Mouse (Mus musculus) neural tube, embryonic 11.5 days (tissue): ENCODE data around the gene Fam151a. TPM values are rescaled to one million over a fixed set of nuclear protein-coding genes. Genes with fewer than 3 reads are reported as not detected.

ENCODE experiments used
- ATAC-seq: fragments of 200-750 bp; cut with Nextera tagmentation; 2 replicates; pipeline ENCODE4 v1.8.0; 2017; ENCODE audit warnings: moderate number of reproducible peaks, mild to moderate bottlenecking, moderate TSS enrichment, moderate library complexity; ENCODE audit not compliant: insufficient read depth, low FRiP score, low TSS enrichment
- DNase-seq: peaks from one replicate; pipeline ENCODE4 v3.0.0-alpha.2; 2015; ENCODE audit warnings: low spot score
- H3K27ac ChIP-seq: fragments of 300-500 bp; sonication (generic); 2 replicates; pipeline ENCODE4 v1.5.1; 2014; ENCODE audit warnings: low read depth, mild to moderate bottlenecking, low read length
- H3K27me3 ChIP-seq: fragments of 300-500 bp; sonication (generic); 2 replicates; pipeline ENCODE4 v1.6.1; 2014; ENCODE audit warnings: mild to moderate bottlenecking, low read length, mixed read lengths; ENCODE audit not compliant: control insufficient read depth, insufficient read depth
- H3K36me3 ChIP-seq: fragments of 300-500 bp; sonication (generic); 2 replicates; pipeline ENCODE4 v1.6.1; 2014; ENCODE audit warnings: mild to moderate bottlenecking, low read length, moderate library complexity, mixed read lengths; ENCODE audit not compliant: control insufficient read depth, insufficient read depth
- H3K4me1 ChIP-seq: fragments of 300-500 bp; sonication (generic); 2 replicates; pipeline ENCODE4 v1.6.1; 2014; ENCODE audit warnings: low read length, mixed read lengths; ENCODE audit not compliant: control insufficient read depth, insufficient read depth
- H3K4me2 ChIP-seq: fragments of 300-500 bp; sonication (generic); 2 replicates; pipeline ENCODE4 v1.6.1; 2014; ENCODE audit warnings: low read depth, mild to moderate bottlenecking, moderate library complexity
- H3K4me3 ChIP-seq: fragments of 300-500 bp; sonication (generic); 2 replicates; pipeline ENCODE4 v1.5.1; 2014; ENCODE audit warnings: low read depth, low read length
- H3K9ac ChIP-seq: fragments of 300-500 bp; sonication (generic); 2 replicates; pipeline ENCODE4 v1.6.1; 2014; ENCODE audit warnings: mild to moderate bottlenecking, low read length
- H3K9me3 ChIP-seq: fragments of 300-500 bp; sonication (generic); 2 replicates; pipeline ENCODE4 v1.6.1; 2016; ENCODE audit warnings: low read length; ENCODE audit not compliant: control insufficient read depth
- WGBS: fragments of 180-500 bp; shearing (Covaris S2); extraction: QIAGEN DNeasy Blood & Tissue Kit; methylation state at CpG from one replicate; pipeline ENCODE4 v1.1.7; 2014; 5-methylcytosine and 5-hydroxymethylcytosine counted together
- polyA plus RNA-seq: library from polyadenylated mRNA; unstranded; fragments of >200 nt; fragmentation: Nextera tagmentation; extraction: Ambion mirVana; gene quantifications from 2 replicates; pipeline ENCODE4 v1.2.1, GENCODE M21; 2014

Fam151a gene
- not detected in 2 replicates for polyA plus RNA-seq

DNA sequence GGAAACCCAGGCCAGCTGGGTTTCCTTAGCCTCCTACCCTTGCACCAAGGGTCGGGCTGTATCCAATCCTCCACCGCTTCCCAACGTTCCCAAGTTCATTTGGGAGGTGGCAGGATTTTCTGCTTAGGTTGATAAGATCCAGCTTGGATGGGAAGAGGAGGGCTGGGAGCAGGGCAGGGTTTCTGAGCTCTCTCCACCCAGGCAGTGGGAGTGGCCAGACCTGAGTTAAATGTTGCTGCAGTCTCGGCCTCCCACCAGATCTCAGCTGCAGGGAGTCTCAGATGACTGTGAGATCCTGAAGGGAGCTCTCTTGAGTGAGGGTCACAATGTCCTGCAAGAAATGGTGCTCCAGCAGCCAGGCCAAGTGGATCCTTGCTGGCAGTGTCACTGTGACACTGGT is at the start of gene Fam151a:
Fam151a (plus strand) TSS at position 254 of the 400 bp plus-strand sequence.
- H3K27me3 ChIP-seq, result no peaks in the 10 kb centered on the region
- WGBS, result 63% methylated on average over 4 of the region's 4 CpGs
- H3K4me2 ChIP-seq, result no peak within 1 kb of the TSS
- H3K9me3 ChIP-seq, result no peaks in the 10 kb centered on the region
- H3K27ac ChIP-seq, result no peak within 1 kb of the TSS
- H3K4me3 ChIP-seq, result no peak within 1 kb of the TSS
- H3K36me3 ChIP-seq, result no peaks in the 10 kb centered on the region
- ATAC-seq (no peak), DNase-seq (no peak)
- no peaks in the 10 kb centered on the region for H3K4me1 ChIP-seq
- H3K9ac ChIP-seq, result no peak within 1 kb of the TSS

DNA sequence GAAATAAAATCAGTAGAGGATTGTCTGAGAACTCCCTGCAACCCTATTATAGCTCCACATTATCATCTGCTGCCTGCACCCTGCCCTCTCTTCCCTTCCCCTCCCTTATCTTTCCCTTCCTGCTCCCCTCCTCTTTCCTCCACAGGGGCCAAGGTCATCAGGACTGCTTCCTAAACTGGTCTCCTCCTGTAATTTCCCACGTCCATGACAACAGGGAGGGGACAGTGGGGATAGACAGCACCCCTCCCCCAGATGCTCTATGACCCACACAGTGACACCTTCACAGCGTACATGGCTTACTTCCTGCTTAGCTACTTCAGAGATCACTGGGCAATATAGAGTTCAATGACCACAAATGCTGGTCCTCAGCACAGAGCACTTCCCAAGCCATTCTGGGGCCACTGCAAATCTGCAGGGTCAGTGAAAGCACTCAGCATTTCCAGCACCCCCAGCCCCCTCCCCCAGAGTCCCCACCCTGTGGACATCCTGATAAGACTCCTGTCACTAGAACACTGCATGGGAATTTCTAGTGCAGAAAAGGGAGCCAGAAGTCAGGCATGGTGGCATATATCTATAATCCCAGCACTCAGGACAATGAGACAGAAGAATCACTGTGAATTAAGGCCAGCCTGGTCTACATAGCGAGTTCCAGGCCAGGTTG is 44.9 kb upstream of the Fam151a start:
- DNase-seq, result no peak
- Histone ChIP-seq H3K36me3 (no peaks in the 10 kb centered on the region), H3K9me3 (no peaks in the 10 kb centered on the region), H3K4me3 (no peak overlapping the region), H3K4me1 (no peaks in the 10 kb centered on the region), H3K27me3 (no peaks in the 10 kb centered on the region), H3K9ac (no peak overlapping the region), H3K27ac (no peak overlapping the region), H3K4me2 (no peak overlapping the region)
- ATAC-seq, result no peak
- WGBS, result 40% methylated on average over 3 of the region's 3 CpGs

DNA sequence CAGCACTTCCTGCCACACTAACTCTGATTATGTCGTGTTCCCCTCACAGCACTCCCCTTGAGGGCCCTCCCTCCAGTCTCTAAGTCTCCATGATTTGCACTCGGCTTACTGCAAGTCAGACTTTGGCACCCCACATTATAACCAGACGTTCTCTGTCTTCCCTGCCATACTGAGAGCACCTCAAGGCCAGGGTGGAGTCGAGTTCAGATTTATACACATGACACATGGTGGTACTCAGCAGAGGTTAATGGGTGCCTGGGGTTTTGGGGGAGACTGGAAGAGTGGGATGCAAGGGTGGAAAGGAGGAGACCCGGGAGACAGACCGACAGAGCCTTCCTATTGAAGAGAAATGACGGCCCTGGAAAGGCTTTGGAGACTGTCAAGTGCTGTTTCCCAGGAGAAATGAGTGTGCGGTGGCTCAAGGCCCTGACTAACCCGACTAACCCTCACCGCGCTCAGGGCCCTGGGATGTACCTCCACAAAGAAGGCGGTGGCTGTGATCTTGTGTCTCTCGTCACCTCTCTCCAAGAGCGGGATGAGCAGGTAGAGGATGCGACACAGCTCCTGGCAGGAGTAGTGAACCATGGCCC is 39.8 kb upstream of the Fam151a start:
- ATAC-seq (no peak), DNase-seq (no peak)
- Histone ChIP-seq H3K27ac (no peak overlapping the region), H3K4me3 (no peak overlapping the region), H3K9me3 (no peaks in the 10 kb centered on the region), H3K4me1 (no peaks in the 10 kb centered on the region), H3K27me3 (no peaks in the 10 kb centered on the region), H3K36me3 (no peaks in the 10 kb centered on the region), H3K9ac (no peak overlapping the region), H3K4me2 (no peak overlapping the region)
- WGBS, result 84% methylated on average over 15 of the region's 15 CpGs

DNA sequence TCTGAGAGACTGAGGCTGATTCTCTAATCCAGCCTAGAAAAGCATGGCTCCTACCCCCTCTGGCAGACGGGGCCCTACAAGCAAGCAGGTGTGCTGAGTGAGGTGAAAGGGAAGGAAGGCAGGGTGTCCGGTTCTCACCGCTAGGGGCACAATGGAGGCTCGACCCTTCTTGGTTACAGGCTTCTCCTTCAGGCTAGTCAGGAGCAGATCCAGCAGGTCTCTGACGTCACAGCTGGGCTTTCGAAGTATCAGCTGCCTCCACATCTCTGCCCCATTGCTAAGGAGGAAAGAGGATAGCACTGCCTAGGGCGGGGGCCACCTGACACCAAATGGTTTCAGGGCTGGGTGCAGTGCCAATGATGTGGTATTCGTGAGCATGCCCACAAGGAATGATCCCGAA is 33.7 kb upstream of the Fam151a start:
- Histone ChIP-seq H3K4me1 (no peaks in the 10 kb centered on the region), H3K27me3 (no peaks in the 10 kb centered on the region), H3K9ac (no peak overlapping the region), H3K9me3 (no peaks in the 10 kb centered on the region), H3K27ac (no peak overlapping the region), H3K4me2 (no peak overlapping the region), H3K36me3 (no peaks in the 10 kb centered on the region), H3K4me3 (no peak overlapping the region)
- WGBS, result 19% methylated on average over 9 of the region's 9 CpGs
- ATAC-seq, result no peak; the same call in 1 of the 2 replicates
- DNase-seq, result peak; percentile 70

GRCm38 (mm10) chr4:106700798-106701197 is 32.9 kb upstream of the Fam151a start:
- Histone ChIP-seq H3K27ac (no peak overlapping the region), H3K27me3 (no peaks in the 10 kb centered on the region), H3K4me2 (no peak overlapping the region), H3K9me3 (no peaks in the 10 kb centered on the region), H3K36me3 (no peaks in the 10 kb centered on the region), H3K9ac (no peak overlapping the region), H3K4me3 (no peak overlapping the region), H3K4me1 (no peaks in the 10 kb centered on the region)
- ATAC-seq (no peak), DNase-seq (no peak)
- 40% methylated on average over 4 of the region's 4 CpGs for WGBS

DNA sequence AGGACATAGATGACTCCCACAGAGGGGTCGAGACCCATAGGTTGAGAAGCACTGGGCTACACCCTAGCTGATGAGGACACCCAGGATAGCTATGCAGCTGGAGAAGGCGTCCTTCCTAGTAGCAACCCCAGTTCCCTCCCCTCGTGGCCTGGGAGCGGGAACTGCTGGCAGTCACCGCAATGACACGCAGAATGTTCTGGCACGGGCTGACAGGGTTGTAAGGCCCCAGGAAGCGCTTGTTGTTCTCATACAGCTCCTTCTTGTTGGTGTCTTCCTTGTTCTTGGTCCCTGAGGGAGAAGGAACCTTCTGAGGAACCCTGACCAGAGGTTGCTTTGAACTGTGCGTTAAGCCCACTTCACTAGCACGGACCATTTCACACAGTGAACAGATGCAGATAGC is 29.7 kb upstream of the Fam151a start:
- Histone ChIP-seq H3K4me2 (no peak overlapping the region), H3K4me3 (no peak overlapping the region), H3K36me3 (no peaks in the 10 kb centered on the region), H3K9ac (no peak overlapping the region), H3K27ac (no peak overlapping the region), H3K9me3 (no peaks in the 10 kb centered on the region), H3K4me1 (no peaks in the 10 kb centered on the region), H3K27me3 (no peaks in the 10 kb centered on the region)
- no peak for ATAC-seq
- WGBS, result 83% methylated on average over 10 of the region's 10 CpGs
- no peak for DNase-seq

GRCm38 (mm10) chr4:106704416-106704815 is 29.3 kb upstream of the Fam151a start:
- no peak overlapping the region for H3K27ac ChIP-seq
- 69% methylated on average over 11 of the region's 11 CpGs for WGBS
- no peaks in the 10 kb centered on the region for H3K9me3 ChIP-seq
- DNase-seq (no peak), ATAC-seq (no peak)
- H3K36me3 ChIP-seq, result no peaks in the 10 kb centered on the region
- H3K4me1 ChIP-seq, result no peaks in the 10 kb centered on the region
- H3K27me3 ChIP-seq, result no peaks in the 10 kb centered on the region
- H3K9ac ChIP-seq, result no peak overlapping the region
- H3K4me2 ChIP-seq, result no peak overlapping the region
- no peak overlapping the region for H3K4me3 ChIP-seq

GRCm38 (mm10) chr4:106705096-106705665 is 28.5 kb upstream of the Fam151a start:
- 39% methylated on average over 8 of the region's 8 CpGs for WGBS
- Histone ChIP-seq H3K27me3 (no peaks in the 10 kb centered on the region), H3K9ac (0 out of 2 replicates have a peak overlapping the region, but pooled peaks have one; percentile 18), H3K27ac (no peak overlapping the region), H3K4me3 (no peak overlapping the region), H3K4me2 (no peak overlapping the region), H3K4me1 (no peaks in the 10 kb centered on the region), H3K9me3 (no peaks in the 10 kb centered on the region), H3K36me3 (no peaks in the 10 kb centered on the region)
- DNase-seq, result no peak
- no peak for ATAC-seq

DNA sequence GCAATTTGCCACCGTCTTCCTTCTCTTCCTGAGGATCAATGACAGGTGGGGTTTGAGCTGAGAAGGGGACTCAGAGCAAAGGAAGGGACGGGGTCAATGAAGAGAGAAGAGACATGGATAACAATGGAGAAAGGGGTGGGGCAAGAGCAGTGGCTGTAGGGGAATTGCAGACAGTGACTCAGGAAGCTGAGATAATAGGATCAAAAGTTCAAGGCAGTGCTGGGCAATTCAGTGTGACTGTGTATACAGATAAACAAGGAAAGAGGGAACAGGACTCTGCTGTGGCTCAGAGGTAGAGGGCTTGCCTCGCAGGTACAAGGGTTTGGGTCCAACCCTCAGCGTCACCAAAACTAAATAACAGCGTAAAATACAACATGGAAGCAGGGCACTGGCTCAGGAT is 25.7 kb upstream of the Fam151a start:
- no peaks in the 10 kb centered on the region for H3K27me3 ChIP-seq
- H3K4me3 ChIP-seq, result no peak overlapping the region
- H3K4me1 ChIP-seq, result no peaks in the 10 kb centered on the region
- no peak for ATAC-seq
- H3K9me3 ChIP-seq, result no peaks in the 10 kb centered on the region
- no peaks in the 10 kb centered on the region for H3K36me3 ChIP-seq
- no peak overlapping the region for H3K27ac ChIP-seq
- no peak overlapping the region for H3K4me2 ChIP-seq
- 40% methylated on average over 5 of the region's 5 CpGs for WGBS
- no peak overlapping the region for H3K9ac ChIP-seq
- DNase-seq, result no peak
